Mouse (Mus musculus): Measurements from ENCODE around the gene Ildr2. TPM values are rescaled to one million over a fixed set of nuclear protein-coding genes. Genes with fewer than 3 reads are reported as not detected.

The Ildr2 gene
- polyA plus RNA-seq, 1 experiment from 2014 or later = 10.2 TPM

GRCm38 (mm10) chr1:166349341-166349740, 95.4 kb downstream of the Ildr2 start:
- Histone ChIP-seq H3K36me3 (replicated peaks) (no peaks in the 10 kb centered on the region), H3K27ac (no peak overlapping the region), H3K4me1 (peaks cover 5% of the 10 kb centered on the region), H3K9me3 (no peaks in the 10 kb centered on the region), H3K27me3 (no peaks in the 10 kb centered on the region), H3K4me2 (no peak overlapping the region), H3K9ac (no peak overlapping the region), H3K4me3 (replicated peaks) (no peak overlapping the region)
- WGBS = 82% methylated on average over 3 of the region's 3 CpGs
- ATAC-seq (ENCODE audit: low FRiP score) = no peak

GRCm38 (mm10) chr1:166349751-166350150, 95.8 kb downstream of the Ildr2 start:
- Histone ChIP-seq H3K4me1 (0 out of 2 replicates have a peak, but pooled peaks cover under 1% of the 10 kb centered on the region), H3K9me3 (no peaks in the 10 kb centered on the region), H3K27me3 (no peaks in the 10 kb centered on the region), H3K9ac (no peak overlapping the region), H3K36me3 (replicated peaks) (no peaks in the 10 kb centered on the region), H3K4me2 (no peak overlapping the region), H3K27ac (no peak overlapping the region), H3K4me3 (replicated peaks) (no peak overlapping the region)
- ATAC-seq (ENCODE audit: low FRiP score) = no peak
- WGBS = 87% methylated on average over 11 of the region's 11 CpGs

DNA sequence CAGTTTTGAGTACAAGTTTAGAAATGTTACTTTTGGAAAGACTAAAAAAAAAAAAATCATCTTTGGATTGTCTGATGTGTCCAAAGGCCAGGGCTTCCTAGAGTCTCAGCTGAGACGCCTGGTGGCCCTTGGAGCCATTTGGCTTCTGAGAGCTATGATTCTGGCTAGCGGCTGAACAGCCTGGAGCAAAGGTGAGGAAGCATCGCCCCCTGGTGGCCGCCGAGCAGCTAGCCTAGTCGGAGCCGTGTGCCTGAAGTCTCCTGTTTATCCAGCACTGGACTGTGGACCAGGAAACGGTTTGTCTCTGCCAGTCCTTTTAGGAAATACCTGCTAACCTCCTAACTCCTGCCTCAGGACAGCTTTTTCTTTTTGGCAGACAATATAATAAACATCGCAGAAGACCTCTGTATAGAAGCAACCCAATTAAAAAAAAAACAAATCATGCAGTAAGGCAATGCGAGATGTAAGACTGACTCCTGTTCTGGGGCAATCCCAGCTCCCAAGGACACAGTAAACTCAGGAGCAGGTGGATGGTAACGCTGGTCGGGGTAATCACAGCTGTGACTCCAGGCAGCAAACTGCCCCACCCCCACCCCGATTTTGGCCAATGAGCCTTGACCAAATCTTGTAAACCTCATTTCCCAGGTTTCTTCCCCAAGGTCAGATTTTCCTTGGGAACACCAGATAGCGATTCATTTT, 106.4 kb downstream of the Ildr2 start:
- H3K27me3 ChIP-seq = no peaks in the 10 kb centered on the region
- H3K4me3 ChIP-seq (replicated peaks) = no peak overlapping the region
- no peaks in the 10 kb centered on the region for H3K9me3 ChIP-seq
- WGBS = 26% methylated on average over 14 of the region's 14 CpGs
- H3K4me2 ChIP-seq = no peak overlapping the region
- ATAC-seq (ENCODE audit: low FRiP score) = peak; percentile 92
- H3K4me1 ChIP-seq = peaks cover 2% of the 10 kb centered on the region; the same call in 1 of the 2 replicates
- no peak overlapping the region for H3K27ac ChIP-seq
- H3K9ac ChIP-seq = no peak overlapping the region
- H3K36me3 ChIP-seq (replicated peaks) = no peaks in the 10 kb centered on the region

GRCm38 (mm10) chr1:166360896-166361295, 107.0 kb downstream of the Ildr2 start:
- Histone ChIP-seq H3K36me3 (replicated peaks) (no peaks in the 10 kb centered on the region), H3K4me2 (no peak overlapping the region), H3K9ac (no peak overlapping the region), H3K4me3 (replicated peaks) (no peak overlapping the region), H3K27me3 (no peaks in the 10 kb centered on the region), H3K4me1 (peaks cover 2% of the 10 kb centered on the region; the same call in 1 of the 2 replicates), H3K9me3 (no peaks in the 10 kb centered on the region), H3K27ac (no peak overlapping the region)
- WGBS = 84% methylated on average over 5 of the region's 5 CpGs
- no peak for ATAC-seq (ENCODE audit: low FRiP score)

DNA sequence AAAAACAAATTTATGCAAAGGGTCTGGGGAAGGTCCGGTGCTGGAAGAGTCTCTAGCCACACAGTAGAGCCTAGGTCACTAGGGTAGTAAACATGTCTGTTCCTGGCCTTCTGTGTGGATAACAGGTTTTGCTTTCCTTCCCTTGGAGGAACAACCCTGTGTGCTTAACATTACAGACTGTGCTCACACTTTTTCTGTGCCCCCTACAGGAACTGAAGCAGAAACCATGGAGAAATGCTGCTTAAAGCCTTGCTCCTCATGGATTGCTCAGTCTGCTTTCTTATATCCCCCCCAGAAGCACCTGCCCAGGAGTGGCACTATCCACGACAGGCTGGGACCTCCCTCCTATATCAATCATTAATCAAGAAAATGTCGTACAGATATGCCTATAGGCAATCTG, 107.9 kb downstream of the Ildr2 start:
- WGBS = 75% methylated on average over 3 of the region's 3 CpGs
- ATAC-seq (ENCODE audit: low FRiP score) = no peak

GRCm38 (mm10) chr1:166362659-166363058, 108.7 kb downstream of the Ildr2 start:
- no peak overlapping the region for H3K9ac ChIP-seq
- H3K4me2 ChIP-seq = no peak overlapping the region
- H3K27me3 ChIP-seq = no peaks in the 10 kb centered on the region
- 88% methylated on average over 3 of the region's 3 CpGs for WGBS
- ATAC-seq (ENCODE audit: low FRiP score) = no peak
- peaks cover 2% of the 10 kb centered on the region; the same call in 1 of the 2 replicates for H3K4me1 ChIP-seq
- H3K27ac ChIP-seq = no peak overlapping the region
- H3K4me3 ChIP-seq (replicated peaks) = no peak overlapping the region
- no peaks in the 10 kb centered on the region for H3K9me3 ChIP-seq
- no peaks in the 10 kb centered on the region for H3K36me3 ChIP-seq (replicated peaks)

More for the DNA sequence above, 107.9 kb downstream of the Ildr2 start:
- Histone ChIP-seq H3K4me2 (no peak overlapping the region), H3K4me3 (replicated peaks) (no peak overlapping the region), H3K9me3 (no peaks in the 10 kb centered on the region), H3K9ac (no peak overlapping the region), H3K4me1 (peaks cover 2% of the 10 kb centered on the region; the same call in 1 of the 2 replicates), H3K36me3 (replicated peaks) (no peaks in the 10 kb centered on the region), H3K27me3 (no peaks in the 10 kb centered on the region), H3K27ac (no peak overlapping the region)

- H3K36me3 ChIP-seq (replicated peaks) = no peaks in the 10 kb centered on the region
- H3K4me3 ChIP-seq (replicated peaks) = no peak overlapping the region
Observed at GRCm38 (mm10) chr1:166363122-166363521, 109.2 kb downstream of the Ildr2 start.

More at GRCm38 (mm10) chr1:166363122-166363521, 109.2 kb downstream of the Ildr2 start:
- Histone ChIP-seq H3K9ac (no peak overlapping the region), H3K9me3 (no peaks in the 10 kb centered on the region), H3K4me1 (peaks cover 2% of the 10 kb centered on the region; the same call in 1 of the 2 replicates), H3K27me3 (no peaks in the 10 kb centered on the region), H3K27ac (no peak overlapping the region), H3K4me2 (no peak overlapping the region)
- no peak for ATAC-seq (ENCODE audit: low FRiP score)

Other genes with a start within 250 kb of the Ildr2 start
- 1.4 and 1.8 TPM in 2 replicates for gene Dusp27, start 126.2 kb upstream of the Ildr2 start, polyA plus RNA-seq (2016; fragmentation: Nextera tagmentation; extraction: Ambion mirVana)
- gene Gpa33, start 123.9 kb upstream of the Ildr2 start, polyA plus RNA-seq (2016; fragmentation: Nextera tagmentation; extraction: Ambion mirVana) = not detected in 2 replicates
- not detected in 2 replicates for gene Mael, start 15.4 kb upstream of the Ildr2 start, polyA plus RNA-seq (2016; fragmentation: Nextera tagmentation; extraction: Ambion mirVana)
- gene Tada1, start 125.0 kb downstream of the Ildr2 start, polyA plus RNA-seq (2016; fragmentation: Nextera tagmentation; extraction: Ambion mirVana) = 63.0 and 66.7 TPM in 2 replicates
- gene Pogk, start 155.7 kb downstream of the Ildr2 start, polyA plus RNA-seq (2016; fragmentation: Nextera tagmentation; extraction: Ambion mirVana) = 51.7 and 54.1 TPM in 2 replicates
- not detected in 2 replicates for gene Gm4846, start 243.4 kb downstream of the Ildr2 start, polyA plus RNA-seq (2016; fragmentation: Nextera tagmentation; extraction: Ambion mirVana)

All from forebrain, embryonic 12.5 days (tissue).